Mouse (Mus musculus): ENCODE measurements around the gene Srpk3. TPM values are rescaled to one million over a fixed set of nuclear protein-coding genes. Genes with fewer than 3 reads are reported as not detected.
"Not testable (repeated sequence)": the region's sequence is repeated elsewhere in the genome, so short reads cannot be mapped to it uniquely, and the experiment has no call there.

The Srpk3 gene
- polyA plus RNA-seq (2012; ENCODE audit: insufficient read depth, insufficient read length, missing spikeins) = 1.2 and 1.5 TPM in 2 replicates

- Histone ChIP-seq H3K4me1 (ENCODE audit: control insufficient read depth, insufficient read depth, low read length) (peaks cover 20% of the 10 kb centered on the region), H3K27ac (ENCODE audit: insufficient read depth, low read depth, low read length) (no peak within 1 kb of the TSS), H3K4me3 (ENCODE audit: insufficient read depth, low read length) (no peak within 1 kb of the TSS)
- TF ChIP-seq CTCF (IDR thresholded peaks at IDR 0.05; ENCODE audit: low read depth, low read length) (no peak), POLR2A (IDR thresholded peaks at IDR 0.05; ENCODE audit: borderline replicate concordance, low read depth, low read length) (no peak)
Observed at GRCm38 (mm10) chrX:73774168-73774760, at the start of gene Srpk3. Gene Srpk3, plus strand, starts transcription at chrX:73774405.

- TF ChIP-seq POLR2A (IDR thresholded peaks at IDR 0.05; ENCODE audit: borderline replicate concordance, low read depth, low read length) = no peak
- TF ChIP-seq CTCF (IDR thresholded peaks at IDR 0.05; ENCODE audit: low read depth, low read length) = no peak
Observed at GRCm38 (mm10) chrX:73730908-73731307, 43.3 kb upstream of the Srpk3 start.

GRCm38 (mm10) chrX:73738155-73738554 is 36.0 kb upstream of the Srpk3 start:
- Histone ChIP-seq H3K4me3 (ENCODE audit: insufficient read depth, low read length) (no peak overlapping the region), H3K27ac (ENCODE audit: insufficient read depth, low read depth, low read length) (no peak overlapping the region), H3K4me1 (ENCODE audit: control insufficient read depth, insufficient read depth, low read length) (no peaks in the 10 kb centered on the region)
- no peak for TF ChIP-seq POLR2A (IDR thresholded peaks at IDR 0.05; ENCODE audit: borderline replicate concordance, low read depth, low read length)
- no peak for TF ChIP-seq CTCF (IDR thresholded peaks at IDR 0.05; ENCODE audit: low read depth, low read length)

More at GRCm38 (mm10) chrX:73730908-73731307, 43.3 kb upstream of the Srpk3 start:
- H3K4me1 ChIP-seq (ENCODE audit: control insufficient read depth, insufficient read depth, low read length) = no peaks in the 10 kb centered on the region
- no peak overlapping the region for H3K4me3 ChIP-seq (ENCODE audit: insufficient read depth, low read length)
- no peak overlapping the region for H3K27ac ChIP-seq (ENCODE audit: insufficient read depth, low read depth, low read length)

- H3K4me3 ChIP-seq (ENCODE audit: insufficient read depth, low read length) = no peak overlapping the region
- TF ChIP-seq POLR2A (IDR thresholded peaks at IDR 0.05; ENCODE audit: borderline replicate concordance, low read depth, low read length) (no peak), CTCF (IDR thresholded peaks at IDR 0.05; ENCODE audit: low read depth, low read length) (no peak)
- H3K27ac ChIP-seq (ENCODE audit: insufficient read depth, low read depth, low read length) = no peak overlapping the region
- H3K4me1 ChIP-seq (ENCODE audit: control insufficient read depth, insufficient read depth, low read length) = no peaks in the 10 kb centered on the region
Observed at GRCm38 (mm10) chrX:73739151-73739550, 35.1 kb upstream of the Srpk3 start.

- H3K4me1 ChIP-seq (ENCODE audit: control insufficient read depth, insufficient read depth, low read length); H3K4me3 ChIP-seq (ENCODE audit: insufficient read depth, low read length); H3K27ac ChIP-seq (ENCODE audit: insufficient read depth, low read depth, low read length): not testable (repeated sequence)
Observed at GRCm38 (mm10) chrX:73739841-73740240, 34.4 kb upstream of the Srpk3 start.

GRCm38 (mm10) chrX:73744774-73745481 is 29.3 kb upstream of the Srpk3 start:
- TF ChIP-seq CTCF (IDR thresholded peaks at IDR 0.05; ENCODE audit: low read depth, low read length) = no peak
- no peak for TF ChIP-seq POLR2A (IDR thresholded peaks at IDR 0.05; ENCODE audit: borderline replicate concordance, low read depth, low read length)
- H3K4me3 ChIP-seq (ENCODE audit: insufficient read depth, low read length) = no peak overlapping the region
- H3K4me1 ChIP-seq (ENCODE audit: control insufficient read depth, insufficient read depth, low read length) = no peaks in the 10 kb centered on the region
- H3K27ac ChIP-seq (ENCODE audit: insufficient read depth, low read depth, low read length) = no peak overlapping the region

- H3K4me3 ChIP-seq (ENCODE audit: insufficient read depth, low read length) = no peak overlapping the region
- no peak for TF ChIP-seq CTCF (IDR thresholded peaks at IDR 0.05; ENCODE audit: low read depth, low read length)
- no peak for TF ChIP-seq POLR2A (IDR thresholded peaks at IDR 0.05; ENCODE audit: borderline replicate concordance, low read depth, low read length)
- no peak overlapping the region for H3K27ac ChIP-seq (ENCODE audit: insufficient read depth, low read depth, low read length)
- no peaks in the 10 kb centered on the region for H3K4me1 ChIP-seq (ENCODE audit: control insufficient read depth, insufficient read depth, low read length)
Observed at GRCm38 (mm10) chrX:73748977-73749376, 25.2 kb upstream of the Srpk3 start.

GRCm38 (mm10) chrX:73756334-73757140 is 17.7 kb upstream of the Srpk3 start, which contains the start of gene Plxnb3:
Gene Plxnb3, plus strand, starts transcription at chrX:73757090.
- Histone ChIP-seq H3K27ac (ENCODE audit: insufficient read depth, low read depth, low read length) (no peak within 1 kb of the TSS), H3K4me1 (ENCODE audit: control insufficient read depth, insufficient read depth, low read length) (peaks cover 8% of the 10 kb centered on the region), H3K4me3 (ENCODE audit: insufficient read depth, low read length) (no peak within 1 kb of the TSS)
- TF ChIP-seq CTCF (IDR thresholded peaks at IDR 0.05; ENCODE audit: low read depth, low read length) = no peak
- TF ChIP-seq POLR2A (IDR thresholded peaks at IDR 0.05; ENCODE audit: borderline replicate concordance, low read depth, low read length) = no peak

GRCm38 (mm10) chrX:73758611-73759290 is 15.5 kb upstream of the Srpk3 start:
- Histone ChIP-seq H3K27ac (ENCODE audit: insufficient read depth, low read depth, low read length) (no peak overlapping the region), H3K4me3 (ENCODE audit: insufficient read depth, low read length) (no peak overlapping the region), H3K4me1 (ENCODE audit: control insufficient read depth, insufficient read depth, low read length) (peaks cover 10% of the 10 kb centered on the region)
- TF ChIP-seq CTCF (IDR thresholded peaks at IDR 0.05; ENCODE audit: low read depth, low read length) (no peak), POLR2A (IDR thresholded peaks at IDR 0.05; ENCODE audit: borderline replicate concordance, low read depth, low read length) (no peak)
